Mouse (Mus musculus) spleen, adult 2 months (tissue): Measurements from ENCODE around the gene Slc37a1.

Experiments used
- CTCF ChIP-seq: fragments of 200-500 bp; IDR thresholded peaks from 2 replicates; pipeline ENCODE4 v1.5.1; 2011; ENCODE audit warnings: mild to moderate bottlenecking, inconsistent platforms; ENCODE audit not compliant: insufficient read depth, insufficient read length, insufficient replicate concordance; ENCODE audit errors: extremely low read depth
- POLR2A ChIP-seq: fragments of 200-500 bp; IDR thresholded peaks from 2 replicates; pipeline ENCODE4 v1.6.1; 2011; ENCODE audit warnings: low read depth, low read length, inconsistent platforms

GRCm38 (mm10) chr17:31386766-31387275, 100.2 kb downstream of the Slc37a1 start:
- TF ChIP-seq CTCF (no peak), POLR2A (no peak)
